Mouse (Mus musculus): Measurements from ENCODE around the gene Spop.

DNA sequence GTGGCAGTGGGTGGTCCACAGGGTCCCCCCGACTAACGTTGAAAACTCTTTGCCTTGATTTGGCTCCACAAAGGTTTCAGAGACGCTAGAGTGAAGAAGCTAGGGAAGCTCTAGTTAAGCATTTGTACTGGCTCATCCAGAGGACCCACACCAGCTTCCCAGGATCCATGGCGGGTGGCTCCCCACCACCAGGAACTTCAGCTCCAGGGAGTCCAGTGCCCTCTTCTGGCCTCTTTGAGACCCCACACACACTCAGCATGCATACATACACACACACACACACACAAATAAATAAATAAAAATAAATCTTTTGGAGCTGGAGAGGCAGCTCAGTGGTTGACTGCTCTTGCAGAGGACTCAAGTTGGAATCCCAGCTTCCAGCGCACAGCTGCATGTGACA lies 84.0 kb downstream of the Spop start:
- TF ChIP-seq CTCF (IDR thresholded peaks at IDR 0.05) (no peak), EP300 (IDR thresholded peaks at IDR 0.05) (no peak)

Data from lung, postnatal 0 days (tissue).